ENCODE assay signal across 8 mouse cellular contexts in the genomic region with DNA sequence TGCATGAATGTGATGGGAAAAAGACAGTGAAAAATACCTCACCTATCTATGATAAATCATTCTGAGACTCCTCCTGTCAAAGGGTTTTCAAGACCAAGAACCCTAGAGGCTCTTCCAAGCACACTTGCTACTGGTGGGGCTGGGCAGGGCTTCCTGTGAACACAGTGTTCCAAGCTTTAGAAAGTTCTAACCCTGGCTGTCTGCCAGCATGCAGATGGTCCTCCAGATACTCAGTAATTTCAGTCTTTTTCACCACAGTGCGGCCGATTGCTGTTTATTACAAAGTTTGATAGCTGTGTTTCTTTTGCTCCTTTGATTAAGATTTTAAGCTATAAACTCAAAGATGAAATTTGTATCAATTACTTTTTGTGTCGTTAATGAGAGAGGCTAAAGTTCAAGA.
A peak's percentile ranks its signal among the peaks of the same experiment; 100 is the strongest.
DNase-seq lines count a peak whose midpoint lies in the region; ATAC-seq and TF ChIP-seq lines count a peak whose summit lies in the region.

No protein-coding gene starts in this region.

- no peaks in the 10 kb centered on the region for H3K27me3 ChIP-seq in lung, embryonic 15.5 days

- TF ChIP-seq POLR2A in lung, adult 2 months (IDR thresholded peaks at IDR 0.05; ENCODE audit: borderline replicate concordance, extremely low read depth, low read depth, low read length), result no peak

- H3K36me3 ChIP-seq in lung, embryonic 15.5 days, result no peaks in the 10 kb centered on the region

- 17% methylated on average over 3 of the region's 3 CpGs for WGBS in lung, adult 2 months
- 19% methylated on average over 3 of the region's 3 CpGs for WGBS in lung, embryonic 15.5 days

- H3K9ac ChIP-seq in lung, embryonic 15.5 days, result no peak overlapping the region

- TF ChIP-seq CTCF in lung, adult 2 months (IDR thresholded peaks at IDR 0.05; ENCODE audit: insufficient read depth, low read length), result no peak

- no peak overlapping the region for H3K4me3 ChIP-seq in lung, adult 2 months (replicated peaks; ENCODE audit: extremely low read depth, low read depth, low read length)
- H3K4me3 ChIP-seq in lung, embryonic 15.5 days, result no peak overlapping the region

- ATAC-seq in lung, embryonic 15.5 days (ENCODE audit: borderline replicate concordance, extremely low read depth, low FRiP score, low TSS enrichment), result peak; percentile 60; the same call in 1 of the 2 replicates
- no peak for ATAC-seq in activated CD4-positive, CD25-positive, alpha-beta regulatory T cell, adult 4 months

- peak; percentile 76 to 89 for DNase-seq in lung, adult 18-20 months
- no peak for DNase-seq in lung, adult 2 months
- DNase-seq in adrenal gland, adult 2 months, result peak; percentile 50
- DNase-seq in gastrocnemius, adult 8-10 months (ENCODE audit: low spot score in 2 of 2), result peak; percentile 60 to 67
- DNase-seq in kidney, adult 9 months, result peak; percentile 82
- DNase-seq in yolk sac, embryonic 10.5 days (ENCODE audit: low spot score), result no peak

- peak overlapping the region; percentile 3; the same call in 1 of the 2 replicates for H3K4me2 ChIP-seq in lung, embryonic 15.5 days

- H3K27ac ChIP-seq in lung, embryonic 15.5 days, result no peak overlapping the region

- peaks cover 10% of the 10 kb centered on the region for H3K4me1 ChIP-seq in lung, adult 2 months (ENCODE audit: control insufficient read depth, insufficient read depth, low read length)
- H3K4me1 ChIP-seq in lung, embryonic 15.5 days, result peaks cover 31% of the 10 kb centered on the region

- H3K9me3 ChIP-seq in lung, embryonic 15.5 days, result no peaks in the 10 kb centered on the region

Comparison
In these comparisons a context has a peak if more than half of its experiments do, and no peak if none do; other contexts are left out.
1. DNase-seq: peak in lung, adult 18-20 months (2 of 2), adrenal gland, adult 2 months (single experiment), gastrocnemius, adult 8-10 months (2 of 2) and kidney, adult 9 months (single experiment); none in lung, adult 2 months (single experiment) and yolk sac, embryonic 10.5 days (single experiment).